Mouse (Mus musculus) megakaryocyte-erythroid progenitor cell, adult 5 weeks (primary cell): Measurements from ENCODE around the gene Olfr726. TPM values are rescaled to one million over a fixed set of nuclear protein-coding genes. Genes with fewer than 3 reads are reported as not detected.

Source experiments
- polyA plus RNA-seq: library from polyadenylated mRNA; stranded (reverse); fragments of >175 nt; gene quantifications from 2 replicates; pipeline ENCODE4 v1.2.3, GENCODE M21; 2012

Olfr726 gene
- polyA plus RNA-seq: not detected in 2 replicates

GRCm38 (mm10) chr14:50090853-50091252 lies at the start of gene Olfr726:
TSS of gene Olfr726 (minus strand) at chr14:50090953.

GRCm38 (mm10) chr14:50122886-50123285 lies 32.1 kb upstream of the Olfr726 start, which contains the start of gene Olfr727:
TSS of gene Olfr727 (plus strand) at chr14:50123186.

GRCm38 (mm10) chr14:50040275-50040674 lies 50.5 kb downstream of the Olfr726 start, which contains the start of gene Olfr725:
TSS of gene Olfr725 (minus strand) at chr14:50040375.

Other genes starting within 250 kb of the Olfr726 start
- gene Olfr722, start 189.0 kb downstream of the Olfr726 start, polyA plus RNA-seq: not detected in 2 replicates
- gene Olfr723, start 159.2 kb downstream of the Olfr726 start, polyA plus RNA-seq: not detected in 2 replicates
- not detected in 2 replicates for gene Olfr724, start 127.7 kb downstream of the Olfr726 start, polyA plus RNA-seq
- gene Olfr725, start 50.6 kb downstream of the Olfr726 start, polyA plus RNA-seq: not detected in 2 replicates
- gene Olfr727, start 32.2 kb upstream of the Olfr726 start, polyA plus RNA-seq: not detected in 2 replicates
- gene Olfr728, start 51.7 kb upstream of the Olfr726 start, polyA plus RNA-seq: not detected in 2 replicates
- gene Olfr729, start 62.0 kb upstream of the Olfr726 start, polyA plus RNA-seq: not detected in 2 replicates
- gene Olfr730, start 97.2 kb upstream of the Olfr726 start, polyA plus RNA-seq: not detected in 2 replicates
- gene Olfr731, start 150.9 kb upstream of the Olfr726 start, polyA plus RNA-seq: not detected in 2 replicates
- gene Olfr732, start 193.3 kb upstream of the Olfr726 start, polyA plus RNA-seq: not detected in 2 replicates
- not detected in 2 replicates for gene Olfr733, start 210.6 kb upstream of the Olfr726 start, polyA plus RNA-seq
- not detected in 2 replicates for gene Olfr734, start 235.8 kb upstream of the Olfr726 start, polyA plus RNA-seq